Mouse (Mus musculus): ENCODE results near the gene Fryl. TPM values are rescaled to one million over a fixed set of nuclear protein-coding genes. Genes with fewer than 3 reads are reported as not detected.

Fryl gene
- total and polyA plus RNA-seq, 3 experiments: 112 to 439 (median 147) TPM

DNA sequence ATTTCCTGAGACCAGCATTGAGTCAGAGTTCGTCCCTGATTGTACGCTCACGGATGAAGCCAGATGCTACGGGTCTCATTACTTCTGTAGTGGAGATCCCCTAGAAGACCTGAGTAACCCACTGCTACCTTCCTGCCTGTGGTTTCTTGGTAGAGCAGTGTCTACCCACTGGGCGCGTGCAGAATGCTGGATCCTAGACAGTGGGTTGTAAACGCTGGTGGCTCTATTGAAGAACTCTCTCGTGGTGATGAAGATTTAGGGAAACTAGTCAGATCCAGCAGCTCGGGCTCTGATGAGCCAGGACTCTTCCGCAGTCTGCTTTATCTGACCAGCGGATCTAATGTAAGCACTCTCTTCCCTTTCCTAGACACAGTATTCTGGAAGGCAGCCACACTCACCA lies 121.3 kb downstream of the Fryl start:
- Histone ChIP-seq H3K36me3 (replicated peaks) (peaks cover 74% of the 10 kb centered on the region), H3K9me3 (replicated peaks) (no peaks in the 10 kb centered on the region), H3K4me3 (ENCODE audit: low read depth, low read length) (no peak overlapping the region), H3K27me3 (ENCODE audit: insufficient read depth, low read length) (no peaks in the 10 kb centered on the region), H3K4me1 (ENCODE audit: insufficient read depth, low read depth, low read length) (peaks cover 34% of the 10 kb centered on the region)
- ATAC-seq (ENCODE audit: extremely low read depth, insufficient number of reproducible peaks, low FRiP score, poor library complexity, severe bottlenecking): no peak
- no peak for DNase-seq (ENCODE audit: low spot score)
- TF ChIP-seq GATA1 (IDR thresholded peaks at IDR 0.05; ENCODE audit: borderline replicate concordance, low read length): no peak
- TF ChIP-seq GATA2 (IDR thresholded peaks at IDR 0.05; ENCODE audit: borderline replicate concordance, low read depth, low read length): no peak
- no peak for TF ChIP-seq TAL1 (conservative IDR thresholded peaks at IDR 0.05; ENCODE audit: low read depth, low read length)
- no peak for TF ChIP-seq POLR2AphosphoS5 (IDR thresholded peaks at IDR 0.05; ENCODE audit: insufficient replicate concordance, low read depth, low read length)
- no peak for TF ChIP-seq CTCF (IDR thresholded peaks at IDR 0.05; ENCODE audit: low read depth, low read length)

DNA sequence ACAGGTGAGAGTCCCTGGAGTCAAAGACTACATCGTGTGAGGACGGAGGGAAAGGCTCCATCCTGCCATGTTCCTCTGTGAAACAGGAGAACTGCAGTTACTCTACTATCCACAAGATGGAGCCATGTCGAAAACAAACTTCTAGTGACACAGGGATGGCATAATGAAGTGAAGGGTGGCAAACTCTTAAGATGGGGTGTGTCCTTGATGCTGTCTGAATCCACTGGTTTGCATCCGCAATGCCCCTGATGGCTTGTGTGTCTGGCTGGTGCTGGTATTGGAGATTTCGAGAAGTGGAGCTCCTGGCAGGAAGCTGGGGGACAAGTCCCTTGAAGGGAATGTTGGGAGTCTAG lies 122.6 kb downstream of the Fryl start:
- Histone ChIP-seq H3K36me3 (replicated peaks) (peaks cover 72% of the 10 kb centered on the region), H3K27me3 (ENCODE audit: insufficient read depth, low read length) (no peaks in the 10 kb centered on the region), H3K4me1 (ENCODE audit: insufficient read depth, low read depth, low read length) (peaks cover 46% of the 10 kb centered on the region), H3K9me3 (replicated peaks) (no peaks in the 10 kb centered on the region), H3K4me3 (ENCODE audit: low read depth, low read length) (no peak overlapping the region; the same call in 1 of the 2 replicates)
- DNase-seq (ENCODE audit: low spot score) (peak; percentile 28), ATAC-seq (ENCODE audit: extremely low read depth, insufficient number of reproducible peaks, low FRiP score, poor library complexity, severe bottlenecking) (peak; percentile 40; the same call in 1 of the 2 replicates)
- peak; percentile 87 for TF ChIP-seq CTCF (IDR thresholded peaks at IDR 0.05; ENCODE audit: low read depth, low read length)
- TF ChIP-seq TAL1 (conservative IDR thresholded peaks at IDR 0.05; ENCODE audit: low read depth, low read length): no peak

DNA sequence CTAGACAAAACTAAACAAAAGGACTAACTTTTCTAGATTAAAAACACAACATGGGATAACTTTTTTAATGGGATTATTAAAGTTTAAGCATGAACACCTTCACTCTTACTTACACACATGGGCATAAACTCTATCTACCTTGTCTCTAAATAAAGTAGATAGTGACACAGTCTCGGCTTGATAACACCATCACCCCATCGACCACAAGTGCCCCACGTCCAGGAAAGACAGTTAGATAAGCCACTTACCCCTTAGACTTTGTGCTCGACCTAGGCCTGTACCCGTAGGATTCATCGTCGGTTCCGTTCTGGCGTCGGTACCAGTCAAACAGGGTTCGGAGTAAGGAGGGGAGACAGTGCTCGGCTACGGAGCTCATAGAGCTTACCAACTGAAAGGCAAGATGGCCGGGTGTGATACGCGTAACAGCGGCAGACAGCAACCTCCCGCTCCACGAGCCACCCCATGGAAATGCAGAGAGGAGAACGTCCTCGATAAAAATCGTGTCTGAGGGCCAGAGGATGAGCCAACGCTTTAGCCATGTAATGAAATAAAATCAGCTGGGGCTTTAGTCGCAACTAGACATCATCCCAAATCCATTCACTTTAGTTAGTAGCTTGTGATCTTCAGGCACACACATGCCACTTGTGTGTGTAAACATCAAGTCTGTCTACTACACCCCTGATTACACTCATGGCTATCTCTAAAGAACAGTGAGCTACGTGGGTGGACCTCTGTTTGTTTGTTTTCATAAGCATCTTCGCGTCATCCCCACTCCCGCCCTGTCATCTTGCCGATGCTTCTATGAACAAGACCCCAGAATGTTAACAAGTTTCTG lies 123.2 kb downstream of the Fryl start:
- peak overlapping the region; percentile 57; the same call in 1 of the 2 replicates for H3K4me3 ChIP-seq (ENCODE audit: low read depth, low read length)
- peaks cover 74% of the 10 kb centered on the region for H3K36me3 ChIP-seq (replicated peaks)
- DNase-seq (ENCODE audit: low spot score): no peak
- no peaks in the 10 kb centered on the region for H3K9me3 ChIP-seq (replicated peaks)
- H3K27me3 ChIP-seq (ENCODE audit: insufficient read depth, low read length): no peaks in the 10 kb centered on the region
- no peak for ATAC-seq (ENCODE audit: extremely low read depth, insufficient number of reproducible peaks, low FRiP score, poor library complexity, severe bottlenecking)
- no peak for TF ChIP-seq GATA2 (IDR thresholded peaks at IDR 0.05; ENCODE audit: borderline replicate concordance, low read depth, low read length)
- no peak for TF ChIP-seq POLR2AphosphoS5 (IDR thresholded peaks at IDR 0.05; ENCODE audit: insufficient replicate concordance, low read depth, low read length)
- TF ChIP-seq CTCF (IDR thresholded peaks at IDR 0.05; ENCODE audit: low read depth, low read length): no peak
- no peak for TF ChIP-seq TAL1 (conservative IDR thresholded peaks at IDR 0.05; ENCODE audit: low read depth, low read length)
- TF ChIP-seq GATA1 (IDR thresholded peaks at IDR 0.05; ENCODE audit: borderline replicate concordance, low read length): no peak
- H3K4me1 ChIP-seq (ENCODE audit: insufficient read depth, low read depth, low read length): peaks cover 51% of the 10 kb centered on the region

DNA sequence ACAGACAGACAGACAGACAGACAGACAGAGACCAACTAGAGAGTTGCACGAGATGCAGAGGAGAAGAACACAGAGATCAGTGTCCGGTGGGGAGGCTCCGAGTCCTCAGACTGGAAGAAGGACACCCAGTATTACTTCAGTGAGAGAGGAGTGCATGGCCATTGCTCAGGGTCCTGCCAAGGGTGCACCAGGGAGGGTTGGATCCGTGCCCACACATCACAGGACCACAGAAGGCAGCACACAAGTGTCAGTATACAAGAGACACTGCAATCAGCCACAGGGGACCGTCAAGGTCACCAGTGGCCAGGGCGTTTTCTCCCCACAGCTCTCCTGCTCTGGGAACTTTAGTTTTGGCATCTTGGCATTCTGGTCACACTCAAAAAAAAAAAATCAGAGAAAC lies 125.4 kb downstream of the Fryl start:
- H3K27me3 ChIP-seq (ENCODE audit: insufficient read depth, low read length): no peaks in the 10 kb centered on the region
- H3K9me3 ChIP-seq (replicated peaks): no peaks in the 10 kb centered on the region
- ATAC-seq (ENCODE audit: extremely low read depth, insufficient number of reproducible peaks, low FRiP score, poor library complexity, severe bottlenecking) (no peak), DNase-seq (ENCODE audit: low spot score) (no peak)
- H3K36me3 ChIP-seq (replicated peaks): peaks cover 78% of the 10 kb centered on the region
- TF ChIP-seq GATA2 (IDR thresholded peaks at IDR 0.05; ENCODE audit: borderline replicate concordance, low read depth, low read length) (no peak), TAL1 (conservative IDR thresholded peaks at IDR 0.05; ENCODE audit: low read depth, low read length) (no peak), POLR2AphosphoS5 (IDR thresholded peaks at IDR 0.05; ENCODE audit: insufficient replicate concordance, low read depth, low read length) (no peak), GATA1 (IDR thresholded peaks at IDR 0.05; ENCODE audit: borderline replicate concordance, low read length) (no peak), CTCF (IDR thresholded peaks at IDR 0.05; ENCODE audit: low read depth, low read length) (no peak)
- peaks cover 62% of the 10 kb centered on the region for H3K4me1 ChIP-seq (ENCODE audit: insufficient read depth, low read depth, low read length)
- no peak overlapping the region for H3K4me3 ChIP-seq (ENCODE audit: low read depth, low read length)

DNA sequence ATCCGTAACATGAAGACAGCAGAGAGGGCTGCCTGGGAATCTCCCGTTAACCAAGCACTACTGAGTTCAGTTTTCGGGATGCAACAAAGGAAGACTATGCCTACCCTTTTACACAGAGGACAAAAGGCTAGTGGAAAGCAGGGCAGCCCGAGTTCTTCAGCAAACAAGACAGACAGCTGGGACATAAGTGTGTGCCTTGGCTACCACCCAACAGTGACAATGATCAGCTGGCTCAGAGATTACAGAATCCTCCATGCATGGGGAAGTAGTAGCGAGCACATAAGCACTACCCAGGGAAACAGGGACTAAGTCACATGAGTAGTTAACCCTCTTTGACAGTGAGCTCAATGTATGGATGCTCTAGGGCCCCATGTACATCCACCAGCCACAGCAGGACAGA lies 126.5 kb downstream of the Fryl start:
- H3K36me3 ChIP-seq (replicated peaks): peaks cover 79% of the 10 kb centered on the region
- peaks cover 71% of the 10 kb centered on the region for H3K4me1 ChIP-seq (ENCODE audit: insufficient read depth, low read depth, low read length)
- no peak for ATAC-seq (ENCODE audit: extremely low read depth, insufficient number of reproducible peaks, low FRiP score, poor library complexity, severe bottlenecking)
- DNase-seq (ENCODE audit: low spot score): no peak
- H3K9me3 ChIP-seq (replicated peaks): no peaks in the 10 kb centered on the region
- TF ChIP-seq POLR2AphosphoS5 (IDR thresholded peaks at IDR 0.05; ENCODE audit: insufficient replicate concordance, low read depth, low read length): no peak
- TF ChIP-seq GATA2 (IDR thresholded peaks at IDR 0.05; ENCODE audit: borderline replicate concordance, low read depth, low read length): no peak
- H3K27me3 ChIP-seq (ENCODE audit: insufficient read depth, low read length): no peaks in the 10 kb centered on the region
- no peak overlapping the region for H3K4me3 ChIP-seq (ENCODE audit: low read depth, low read length)

DNA sequence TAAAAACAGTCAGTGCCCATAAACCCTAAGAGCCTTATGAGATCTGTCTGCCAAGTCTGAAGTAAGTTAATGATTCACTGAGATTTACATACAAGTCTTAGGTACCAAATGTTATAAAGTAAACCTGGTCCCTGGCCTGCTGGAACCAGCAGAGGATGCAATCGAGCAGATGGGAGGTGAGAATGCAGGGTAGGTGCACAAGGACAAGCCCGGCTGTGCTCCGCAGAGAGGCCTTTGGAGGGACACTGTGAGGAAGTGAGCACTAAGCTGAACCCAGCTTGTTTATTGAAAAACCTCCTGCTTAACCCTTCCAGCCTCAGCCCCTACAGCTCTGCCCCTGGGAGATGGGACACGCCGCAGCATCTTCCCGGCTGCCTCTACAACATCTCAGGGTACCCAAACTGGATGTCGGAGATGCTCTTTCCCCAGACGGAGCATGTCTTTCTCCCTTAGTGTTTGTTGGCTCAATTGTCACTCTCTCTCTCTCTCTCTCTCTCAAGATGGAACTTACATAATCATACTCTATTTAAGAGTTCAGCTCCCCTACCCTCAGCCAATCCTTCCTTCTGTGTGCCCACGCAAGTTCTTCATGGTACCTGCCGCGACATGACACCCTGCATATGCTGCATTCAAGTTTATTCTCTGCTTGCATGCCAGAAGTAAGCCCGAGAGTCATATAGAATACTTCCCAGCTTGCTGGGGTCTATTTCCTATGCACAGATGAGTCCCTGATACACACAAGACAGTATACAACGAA lies 136.3 kb downstream of the Fryl start:
- no peak for TF ChIP-seq GATA1 (IDR thresholded peaks at IDR 0.05; ENCODE audit: borderline replicate concordance, low read length)
- TF ChIP-seq GATA2 (IDR thresholded peaks at IDR 0.05; ENCODE audit: borderline replicate concordance, low read depth, low read length): no peak
- no peak for TF ChIP-seq TAL1 (conservative IDR thresholded peaks at IDR 0.05; ENCODE audit: low read depth, low read length)
- TF ChIP-seq POLR2AphosphoS5 (IDR thresholded peaks at IDR 0.05; ENCODE audit: insufficient replicate concordance, low read depth, low read length): no peak
- TF ChIP-seq CTCF (IDR thresholded peaks at IDR 0.05; ENCODE audit: low read depth, low read length): no peak
- Histone ChIP-seq H3K4me3 (ENCODE audit: low read depth, low read length) (no peak overlapping the region), H3K27me3 (ENCODE audit: insufficient read depth, low read length) (no peaks in the 10 kb centered on the region), H3K36me3 (replicated peaks) (peaks cover 77% of the 10 kb centered on the region), H3K4me1 (ENCODE audit: insufficient read depth, low read depth, low read length) (peaks cover 49% of the 10 kb centered on the region), H3K9me3 (replicated peaks) (no peaks in the 10 kb centered on the region)
- DNase-seq (ENCODE audit: low spot score) (no peak), ATAC-seq (ENCODE audit: extremely low read depth, insufficient number of reproducible peaks, low FRiP score, poor library complexity, severe bottlenecking) (no peak)

Measured in G1E (cell line).